Mouse (Mus musculus) left cerebral cortex, postnatal 10 days (tissue): ENCODE data around the gene Arhgdib. TPM values are rescaled to one million over a fixed set of nuclear protein-coding genes. Genes with fewer than 3 reads are reported as not detected.
A peak's percentile ranks its signal among the peaks of the same experiment; 100 is the strongest.

ENCODE experiments used
- DNase-seq, 2 experiments: peaks; one replicate each; pipeline ENCODE4 v3.0.0; 2021 to 2022; ENCODE audit warnings: low spot score in 2 of 2, mixed read lengths in 1 of 2; ENCODE audit errors: extremely low spot score in 1 of 2
- intact Hi-C: fragments of 180-260 bp; cut with DNase I; formaldehyde crosslinking; loops from one replicate; pipeline ENCODE4 v1.15.1; 2025
- total RNA-seq, 2 experiments: library from RNA; stranded (reverse); gene quantifications; 2 replicates each; pipeline ENCODE4 v1.2.3; 2021

The Arhgdib gene
- total RNA-seq, 2 experiments from 2014 or later, result 24.0 to 30.7 TPM

- intact Hi-C loops, result no loop called here
- no peak for DNase-seq
Measured at GRCm38 (mm10) chr6:136955240-136955639, 13.5 kb upstream of the Arhgdib start.

GRCm38 (mm10) chr6:136954715-136955114, 13.0 kb upstream of the Arhgdib start:
- intact Hi-C loops, result no loop called here
- no peak for DNase-seq

- no peak for DNase-seq
- intact Hi-C loops, result no loop called here
Measured at GRCm38 (mm10) chr6:136954192-136954591, 12.5 kb upstream of the Arhgdib start.

GRCm38 (mm10) chr6:136952930-136953329, 11.2 kb upstream of the Arhgdib start:
- intact Hi-C loops, result no loop called here
- DNase-seq, result no peak

DNA sequence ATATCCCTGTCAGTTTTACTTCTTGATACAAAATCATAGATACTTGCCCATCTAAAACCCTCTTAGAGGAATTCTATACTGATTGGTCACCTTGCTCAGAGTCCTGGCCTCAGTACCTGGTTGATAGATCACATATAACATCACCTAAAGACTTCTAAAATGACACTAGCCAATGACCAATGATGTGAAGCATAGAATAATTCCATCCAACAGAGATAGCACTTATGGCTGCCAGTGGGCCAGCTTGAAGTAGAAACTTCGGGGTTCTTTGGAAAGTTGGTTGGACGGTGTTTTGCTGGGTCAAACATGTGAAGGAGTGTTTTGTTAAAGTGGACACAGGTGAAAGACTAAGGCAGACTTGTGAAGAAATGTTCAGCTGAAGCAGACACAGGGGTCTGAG, 8.5 kb upstream of the Arhgdib start:
- intact Hi-C loops, result no loop called here
- no peak for DNase-seq

- no peak for DNase-seq
- intact Hi-C loops, result no loop called here
Measured at GRCm38 (mm10) chr6:136947716-136948115, 6.0 kb upstream of the Arhgdib start.

DNA sequence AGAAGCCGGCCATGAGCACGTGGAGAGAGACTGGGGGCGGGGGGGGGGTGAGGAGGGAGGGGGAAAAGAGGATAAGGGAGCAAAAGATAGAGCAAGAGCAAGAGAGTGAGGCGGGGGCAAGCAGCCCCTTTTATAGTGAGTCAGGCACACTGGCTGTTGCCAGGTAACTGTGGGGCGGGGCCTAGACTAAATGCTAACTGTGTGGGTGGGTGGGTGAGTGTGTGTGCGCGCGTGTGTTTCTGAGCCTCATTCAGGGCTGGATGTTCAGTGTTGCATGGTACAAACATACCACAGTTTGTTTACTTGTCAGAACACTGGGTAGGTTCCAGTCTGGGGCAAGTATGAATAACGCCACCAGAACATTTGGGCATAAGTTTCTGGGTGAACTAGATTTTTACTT, 5.2 kb upstream of the Arhgdib start:
- intact Hi-C loops, result no loop called here

GRCm38 (mm10) chr6:136946241-136946640, 4.5 kb upstream of the Arhgdib start:
- intact Hi-C loops, result no loop called here
- DNase-seq, result no peak

More for the DNA sequence above, 5.2 kb upstream of the Arhgdib start:
- DNase-seq, result peak in 1 of 2 experiments; percentile 49

DNA sequence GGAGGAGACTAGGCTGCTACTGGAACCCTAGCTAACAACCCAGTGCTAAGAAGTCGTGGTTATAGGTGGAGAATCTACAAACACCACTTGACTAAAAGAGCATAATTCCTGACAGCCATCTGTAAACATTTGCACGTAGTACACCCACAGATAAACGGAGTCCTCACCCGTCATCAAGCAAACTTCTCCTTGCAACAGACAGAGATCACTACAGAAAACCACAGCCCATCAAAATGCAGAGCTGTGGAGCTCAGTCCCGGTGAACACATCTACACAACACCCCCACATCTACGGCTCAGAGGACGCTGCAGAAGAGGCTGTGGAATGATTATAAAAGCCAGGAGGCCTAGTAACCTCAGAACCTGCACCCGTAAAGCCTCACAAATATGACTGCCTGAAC, 2.8 kb upstream of the Arhgdib start:
- intact Hi-C loops, result no loop called here
- DNase-seq, result no peak

GRCm38 (mm10) chr6:136943392-136943791, 1.7 kb upstream of the Arhgdib start:
- no peak for DNase-seq
- intact Hi-C loops, result no loop called here

GRCm38 (mm10) chr6:136942280-136942679, 581 bp upstream of the Arhgdib start:
- intact Hi-C loops, result no loop called here
- no peak for DNase-seq

GRCm38 (mm10) chr6:136940188-136940960, 1.3 kb downstream of the Arhgdib start:
- peak in 1 of 2 experiments; percentile 33 for DNase-seq
- intact Hi-C loops, result no loop called here

DNA sequence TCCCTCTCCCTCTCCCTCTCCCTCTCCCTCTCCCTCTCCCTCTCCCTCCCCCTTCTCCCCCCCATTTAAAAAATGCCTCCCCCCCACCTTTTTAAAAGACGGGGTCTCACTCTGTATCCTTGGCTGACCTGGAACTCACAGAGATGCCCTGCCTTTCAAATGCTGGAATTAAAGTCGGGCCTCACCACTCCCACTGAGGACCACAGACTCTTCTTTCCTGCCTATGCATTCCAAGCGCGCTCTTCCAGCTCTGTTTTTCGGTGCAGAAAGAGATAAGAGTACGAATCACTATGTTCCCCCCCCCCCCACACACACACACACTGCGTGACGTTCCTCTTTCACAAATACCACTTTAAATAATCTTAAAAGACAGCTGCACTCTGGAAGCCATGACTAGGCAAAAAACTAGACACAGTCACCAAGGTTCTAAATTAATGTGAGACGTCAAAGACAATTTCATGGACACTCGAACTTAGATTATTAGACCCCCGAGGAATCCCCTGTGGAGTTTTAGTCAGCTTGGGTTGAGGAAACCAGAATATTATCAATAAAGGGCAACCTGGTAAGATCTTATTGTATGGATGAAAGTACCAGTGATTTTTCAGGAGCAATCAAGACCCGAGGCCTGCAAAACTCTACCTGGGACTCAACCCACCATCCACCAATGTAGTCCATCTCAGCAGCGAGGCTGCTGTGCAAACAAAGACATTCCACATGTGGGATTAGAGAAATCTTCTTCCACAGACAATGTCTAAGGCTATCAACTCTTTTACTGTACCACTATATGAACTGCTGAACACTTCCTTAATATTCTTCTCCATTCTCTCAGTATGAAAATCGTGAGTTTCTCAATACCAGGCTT, 2.1 kb downstream of the Arhgdib start:
- intact Hi-C loops, result no loop called here
- DNase-seq, result no peak

GRCm38 (mm10) chr6:136938331-136939126, 3.2 kb downstream of the Arhgdib start:
- DNase-seq, result peak in 1 of 2 experiments; percentile 53
- intact Hi-C loops, result no loop called here

GRCm38 (mm10) chr6:136937117-136937516, 4.6 kb downstream of the Arhgdib start:
- intact Hi-C loops, result no loop called here
- DNase-seq, result no peak

GRCm38 (mm10) chr6:136936361-136936760, 5.3 kb downstream of the Arhgdib start:
- DNase-seq, result no peak
- intact Hi-C loops, result no loop called here

DNA sequence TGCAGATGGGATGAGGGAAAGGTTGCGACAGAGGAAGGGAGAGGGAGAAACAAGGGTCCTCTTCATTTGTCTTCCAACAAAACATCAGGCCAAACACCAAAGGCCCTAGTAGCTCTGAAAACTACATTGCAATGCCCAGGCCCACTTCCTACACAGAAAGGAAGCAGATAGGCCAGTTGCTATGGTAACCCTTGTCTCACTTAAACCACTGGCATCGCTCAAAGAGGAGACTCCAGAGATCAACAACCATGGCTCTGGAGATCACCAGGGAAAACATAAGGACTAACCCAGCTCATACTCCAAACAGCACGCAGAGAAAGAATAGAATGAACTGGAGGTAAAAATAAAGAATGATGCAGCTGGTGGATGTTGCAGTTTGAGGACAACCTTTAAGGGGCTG, 6.5 kb downstream of the Arhgdib start:
- DNase-seq, result no peak
- intact Hi-C loops, result no loop called here

DNA sequence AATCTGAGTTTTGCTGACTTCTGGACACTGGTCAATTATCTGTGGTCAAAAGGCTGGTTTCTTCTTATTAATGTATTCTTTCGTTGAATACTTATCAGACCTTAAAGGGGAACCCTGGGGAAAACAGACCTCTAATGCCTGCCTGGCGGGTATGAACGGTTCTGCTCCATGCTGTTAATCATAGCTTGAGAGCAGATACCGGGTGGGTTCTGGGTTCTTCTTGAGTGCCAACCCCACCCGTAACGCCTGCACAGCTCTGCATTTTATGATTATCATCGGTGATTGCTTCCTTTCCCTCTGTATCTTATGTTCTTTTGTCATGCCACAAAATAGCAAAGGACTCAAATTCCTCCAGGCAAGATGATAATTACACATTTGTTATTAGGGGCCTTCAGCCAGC, 7.6 kb downstream of the Arhgdib start:
- no peak for DNase-seq
- intact Hi-C loops, result no loop called here

DNA sequence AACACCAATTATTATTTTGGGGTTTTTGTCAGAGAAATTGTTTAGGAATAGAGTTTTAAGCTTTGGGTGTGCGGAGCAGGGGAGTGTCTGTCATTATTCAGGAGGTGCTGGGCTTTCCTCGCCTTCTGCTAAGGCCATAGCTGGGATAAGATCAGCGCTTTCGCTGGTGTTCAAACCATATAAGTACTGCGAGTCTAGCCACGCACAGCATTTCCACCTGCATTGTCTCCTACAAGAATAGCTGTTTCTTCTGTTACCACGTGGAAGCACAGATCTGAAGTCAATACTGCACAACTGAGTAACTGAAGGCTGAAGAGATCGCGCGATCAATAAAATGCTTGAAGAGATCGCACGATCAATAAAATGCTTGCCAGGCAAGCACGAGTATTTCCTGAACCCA, 10.5 kb downstream of the Arhgdib start:
- intact Hi-C loops, result no loop called here
- DNase-seq, result no peak
